In the genomic region with DNA sequence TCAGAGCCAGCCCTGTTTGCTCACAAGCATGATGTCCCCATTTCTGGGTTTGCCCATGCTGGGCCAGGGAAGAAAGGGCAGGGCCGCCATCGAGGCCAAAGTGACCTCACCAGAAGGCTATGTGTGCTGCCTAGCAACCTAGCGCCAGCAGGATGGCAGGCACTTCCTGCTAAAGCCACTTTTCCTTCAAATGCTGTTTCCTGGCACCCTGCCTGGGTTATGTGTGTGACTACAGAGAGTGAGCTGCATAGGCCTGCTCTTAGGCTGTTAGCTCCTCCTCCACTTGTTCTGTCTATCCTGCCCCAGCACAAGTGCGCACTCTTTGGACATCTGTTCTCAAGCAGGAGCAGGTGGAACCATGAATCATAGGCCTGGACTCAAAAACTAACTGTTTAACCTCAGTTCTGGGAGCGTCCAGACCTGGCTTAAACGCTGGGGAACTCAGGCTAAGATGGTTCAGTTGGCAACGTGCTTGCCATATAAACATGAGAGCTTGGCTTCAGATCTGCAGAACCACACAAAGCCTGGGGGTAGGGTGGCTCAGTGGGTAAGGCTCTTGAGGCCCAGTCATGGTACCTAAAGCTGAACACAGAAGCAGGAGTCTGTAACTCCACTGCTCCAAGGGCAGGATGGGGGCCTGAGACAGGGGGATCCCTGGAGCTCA, we compare ENCODE assay signal across 8 mouse cellular contexts. TPM values are rescaled to one million over a fixed set of nuclear protein-coding genes. Genes with fewer than 3 reads are reported as not detected.
DNase-seq lines count a peak whose midpoint lies in the region; ATAC-seq lines count a peak whose summit lies in the region.

No protein-coding gene starts in this region.

- peak overlapping the region; percentile 74 for H3K27ac ChIP-seq in hindbrain, embryonic 16.5 days (ENCODE audit: low read depth, low read length)

- H3K4me2 ChIP-seq in hindbrain, embryonic 16.5 days (ENCODE audit: low read length), result no peak overlapping the region

- H3K9ac ChIP-seq in hindbrain, embryonic 16.5 days (ENCODE audit: low read depth, low read length), result 0 out of 2 replicates have a peak overlapping the region, but pooled peaks have one; percentile 5

- no peaks in the 10 kb centered on the region for H3K36me3 ChIP-seq in hindbrain, embryonic 16.5 days (ENCODE audit: control insufficient read depth, insufficient read depth, low read length)

- peak; percentile 96 for DNase-seq in adrenal gland, postnatal 10 days
- peak; percentile 52 to 77 for DNase-seq in cerebellum, postnatal 4 days (ENCODE audit: low spot score in 2 of 2)
- peak; percentile 84 for DNase-seq in gastrocnemius, postnatal 10 days
- DNase-seq in layer of hippocampus, postnatal 36 days, result peak; percentile 77
- peak; percentile 98 for DNase-seq in lung, postnatal 14 days
- peak; percentile 65 for DNase-seq in right cerebral cortex, postnatal 25 days

- H3K27me3 ChIP-seq in hindbrain, embryonic 16.5 days (replicated peaks; ENCODE audit: control insufficient read depth, insufficient read depth, low read length), result peaks cover 27% of the 10 kb centered on the region

- peak; percentile 85 for ATAC-seq in hindbrain, embryonic 16.5 days
- no peak for ATAC-seq in monocyte, adult 5-6 weeks (replicated peaks; ENCODE audit: insufficient number of reproducible peaks, low FRiP score, low TSS enrichment, poor library complexity, severe bottlenecking)

- H3K4me3 ChIP-seq in hindbrain, embryonic 16.5 days (ENCODE audit: low read length), result no peak overlapping the region

- peaks cover 6% of the 10 kb centered on the region; the same call in 1 of the 2 replicates for H3K9me3 ChIP-seq in hindbrain, embryonic 16.5 days (ENCODE audit: control insufficient read depth, low read length)

- peaks cover 22% of the 10 kb centered on the region for H3K4me1 ChIP-seq in hindbrain, embryonic 16.5 days (ENCODE audit: control insufficient read depth, insufficient read depth, low read depth, low read length)

- 30% methylated on average over 7 of the region's 7 CpGs for WGBS in hindbrain, embryonic 16.5 days

RNA-seq across cellular contexts. Expression of a gene that starts 19.0 kb away (rescaled TPM):
- total RNA-seq in adrenal gland, postnatal 10 days (2021), result 1 to 10 TPM; 1.4 to 1.7 TPM
- under 1 TPM; 0.09 to 0.34 TPM for total RNA-seq in gastrocnemius, postnatal 10 days (2021)
- polyA plus RNA-seq in hindbrain, embryonic 16.5 days (2015; fragmentation: Nextera tagmentation; extraction: Ambion mirVana), result 1.1 and 1.2 TPM in 2 replicates
- under 1 TPM; 0.25 to 0.85 TPM for total RNA-seq in layer of hippocampus, postnatal 36 days (2021)
- total RNA-seq in monocyte, adult 5-6 weeks (2017), result 0.21 TPM in 1 of 3 replicates, not detected in the others

RNA-seq across cellular contexts. Expression of a gene that starts 20.0 kb away (rescaled TPM):
- total RNA-seq in adrenal gland, postnatal 10 days (2021), result 100 to 1,000 TPM; 177 to 242 TPM
- 10 to 100 TPM; 39.1 to 41.4 TPM for total RNA-seq in gastrocnemius, postnatal 10 days (2021)
- 67.8 and 73.1 TPM in 2 replicates for polyA plus RNA-seq in hindbrain, embryonic 16.5 days (2015; fragmentation: Nextera tagmentation; extraction: Ambion mirVana)
- total RNA-seq in layer of hippocampus, postnatal 36 days (2021), result 100 to 1,000 TPM; 119 to 126 TPM
- 26.1 to 35.6 TPM (median 28.5 TPM) in 3 replicates for total RNA-seq in monocyte, adult 5-6 weeks (2017)

RNA-seq across cellular contexts. Expression of a gene that starts 20.2 kb away (rescaled TPM):
- total RNA-seq in adrenal gland, postnatal 10 days (2021), result 10 to 100 TPM; 17.8 to 24.4 TPM
- total RNA-seq in gastrocnemius, postnatal 10 days (2021), result 10 to 100 TPM; 28.5 to 31.3 TPM
- 92.1 and 106 TPM in 2 replicates for polyA plus RNA-seq in hindbrain, embryonic 16.5 days (2015; fragmentation: Nextera tagmentation; extraction: Ambion mirVana)
- total RNA-seq in layer of hippocampus, postnatal 36 days (2021), result 10 to 100 TPM; 36.1 to 45.4 TPM
- 27.4 to 31.3 TPM (median 30.8 TPM) in 3 replicates for total RNA-seq in monocyte, adult 5-6 weeks (2017)

RNA-seq across cellular contexts. Expression of a gene that starts 50.9 kb away (rescaled TPM):
- 10 to 100 TPM; 26.5 to 34.4 TPM for total RNA-seq in adrenal gland, postnatal 10 days (2021)
- total RNA-seq in gastrocnemius, postnatal 10 days (2021), result 10 to 100 TPM; 13.8 to 18.2 TPM
- polyA plus RNA-seq in hindbrain, embryonic 16.5 days (2015; fragmentation: Nextera tagmentation; extraction: Ambion mirVana), result 49.5 and 55.5 TPM in 2 replicates
- 10 to 100 TPM; 80.9 to 95.6 TPM for total RNA-seq in layer of hippocampus, postnatal 36 days (2021)
- total RNA-seq in monocyte, adult 5-6 weeks (2017), result 12.9 to 31.1 TPM (median 16.4 TPM) in 3 replicates

RNA-seq across cellular contexts. Expression of a gene that starts 55.1 kb away (rescaled TPM):
- 10 to 100 TPM; 63.3 to 64.9 TPM for total RNA-seq in adrenal gland, postnatal 10 days (2021)
- total RNA-seq in gastrocnemius, postnatal 10 days (2021), result 10 to 100 TPM; 74.6 to 77.9 TPM
- polyA plus RNA-seq in hindbrain, embryonic 16.5 days (2015; fragmentation: Nextera tagmentation; extraction: Ambion mirVana), result 61.8 and 62.4 TPM in 2 replicates
- 10 to 100 TPM; 60.7 to 66.0 TPM for total RNA-seq in layer of hippocampus, postnatal 36 days (2021)
- total RNA-seq in monocyte, adult 5-6 weeks (2017), result 18.0 to 34.3 TPM (median 25.7 TPM) in 3 replicates
